22 mouse cellular contexts compared by ENCODE assay signal in genomic region chr12:99629606-99630005, GRCm38 (mm10).
DNase-seq lines count a peak whose midpoint lies in the region; ATAC-seq and TF ChIP-seq lines count a peak whose summit lies in the region.
"Had no signal": no experiment of that assay in that cellular context is flagged by ENCODE, and none has a peak within 500 bp of the region (broad histone marks: within the 10 kb centered on the region; RNA-seq: fewer than 3 reads in every experiment).

No protein-coding gene starts in this region.

- peak; percentile 63 for DNase-seq in heart, adult 11 months
- DNase-seq in heart, adult 18-20 months, result no peak
- DNase-seq in midbrain, postnatal 0 days (ENCODE audit: low spot score), result no peak
- DNase-seq in midbrain, embryonic 14.5 days, result no peak
- DNase-seq in induced T-regulatory cell, adult 2 months (ENCODE audit: low read depth), result peak; percentile 58
- DNase-seq in stomach, postnatal 0 days (ENCODE audit: low spot score), result no peak
- DNase-seq in left cerebral cortex, postnatal 36 days (ENCODE audit: low spot score in 2 of 2), result no peak
- no peak for DNase-seq in adrenal gland, postnatal 4 days (ENCODE audit: low spot score in 2 of 2)
- DNase-seq: adrenal gland, postnatal 25 days; cerebellum, adult 9-10 months; gastrocnemius, adult 2 months; heart, postnatal 10 days; kidney, adult 2 months; lung, postnatal 10 days; thymus, postnatal 14 days had no signal

- H3K4me3 ChIP-seq in midbrain, postnatal 0 days (ENCODE audit: low read depth, low read length), result no peak overlapping the region
- no peak overlapping the region for H3K4me3 ChIP-seq in midbrain, embryonic 14.5 days (replicated peaks; ENCODE audit: low read depth, low read length)
- H3K4me3 ChIP-seq in stomach, postnatal 0 days (ENCODE audit: low read depth, low read length), result no peak overlapping the region
- H3K4me3 ChIP-seq: embryonic facial prominence, embryonic 10.5 days; gastrocnemius, adult 2 months; heart, embryonic 12.5 days; hindbrain, embryonic 10.5 days; limb, embryonic 10.5 days; neural tube, embryonic 15.5 days had no signal

- peak; percentile 12; the same call in 1 of the 2 replicates for TF ChIP-seq CTCF in midbrain, postnatal 0 days (IDR thresholded peaks at IDR 0.05)
- TF ChIP-seq CTCF in stomach, postnatal 0 days (IDR thresholded peaks at IDR 0.05; ENCODE audit: low read depth), result 0 out of 2 replicates have a peak, but pooled peaks have one; percentile 9

- TF ChIP-seq EP300 in stomach, postnatal 0 days (optimal IDR thresholded peaks at IDR 0.05), result no peak

- H3K9me3 ChIP-seq in midbrain, postnatal 0 days (ENCODE audit: low read length), result no peaks in the 10 kb centered on the region
- H3K9me3 ChIP-seq in midbrain, embryonic 14.5 days (ENCODE audit: control insufficient read depth, low read length), result no peaks in the 10 kb centered on the region
- no peaks in the 10 kb centered on the region for H3K9me3 ChIP-seq in stomach, postnatal 0 days (ENCODE audit: control insufficient read depth, low read length)
- H3K9me3 ChIP-seq: embryonic facial prominence, embryonic 10.5 days; heart, embryonic 12.5 days; hindbrain, embryonic 10.5 days; limb, embryonic 10.5 days; neural tube, embryonic 15.5 days had no signal

- intact Hi-C loops in left cerebral cortex, postnatal 36 days (cut with DNase I), result no loop called here

- no peaks in the 10 kb centered on the region for H3K36me3 ChIP-seq in midbrain, postnatal 0 days (ENCODE audit: insufficient read depth, low read length)
- H3K36me3 ChIP-seq in midbrain, embryonic 14.5 days (ENCODE audit: control insufficient read depth, insufficient read depth, low read length), result no peaks in the 10 kb centered on the region
- H3K36me3 ChIP-seq in stomach, postnatal 0 days (ENCODE audit: control insufficient read depth, insufficient read depth, low read length), result no peaks in the 10 kb centered on the region
- H3K36me3 ChIP-seq: embryonic facial prominence, embryonic 10.5 days; heart, embryonic 12.5 days; hindbrain, embryonic 10.5 days; limb, embryonic 10.5 days; neural tube, embryonic 15.5 days had no signal

- H3K27me3 ChIP-seq in midbrain, postnatal 0 days (ENCODE audit: insufficient read depth, low read length), result no peaks in the 10 kb centered on the region
- H3K27me3 ChIP-seq in midbrain, embryonic 14.5 days (ENCODE audit: control insufficient read depth, insufficient read depth, low read length), result no peaks in the 10 kb centered on the region
- H3K27me3 ChIP-seq in stomach, postnatal 0 days (ENCODE audit: control insufficient read depth, insufficient read depth, low read length), result no peaks in the 10 kb centered on the region
- H3K27me3 ChIP-seq: heart, embryonic 12.5 days; neural tube, embryonic 15.5 days had no signal

- no peak for ATAC-seq in midbrain, postnatal 0 days (ENCODE audit: low FRiP score)
- no peak for ATAC-seq in midbrain, embryonic 14.5 days (ENCODE audit: low FRiP score, low TSS enrichment)
- ATAC-seq in stomach, postnatal 0 days (ENCODE audit: low FRiP score, low TSS enrichment), result no peak
- ATAC-seq: midbrain, embryonic 16.5 days had no signal

- H3K4me1 ChIP-seq in midbrain, postnatal 0 days (ENCODE audit: insufficient read depth, low read length), result peaks cover 4% of the 10 kb centered on the region; the same call in 1 of the 2 replicates
- H3K4me1 ChIP-seq in midbrain, embryonic 14.5 days (ENCODE audit: control insufficient read depth, insufficient read depth, low read length), result peaks cover 12% of the 10 kb centered on the region
- 0 out of 2 replicates have a peak, but pooled peaks cover 2% of the 10 kb centered on the region for H3K4me1 ChIP-seq in stomach, postnatal 0 days (replicated peaks; ENCODE audit: control insufficient read depth, insufficient read depth)

- 94% methylated on average over 4 of the region's 4 CpGs for WGBS in midbrain, postnatal 0 days
- WGBS in midbrain, embryonic 14.5 days, result 93% methylated on average over 4 of the region's 4 CpGs
- WGBS in stomach, postnatal 0 days, result 94% methylated on average over 4 of the region's 4 CpGs

- H3K27ac ChIP-seq in midbrain, postnatal 0 days (ENCODE audit: low read depth, low read length), result no peak overlapping the region
- no peak overlapping the region for H3K27ac ChIP-seq in midbrain, embryonic 14.5 days (replicated peaks; ENCODE audit: low read depth, low read length)
- no peak overlapping the region for H3K27ac ChIP-seq in stomach, postnatal 0 days (replicated peaks)
- H3K27ac ChIP-seq: embryonic facial prominence, embryonic 10.5 days; gastrocnemius, adult 2 months; hindbrain, embryonic 10.5 days; kidney, postnatal 0 days; limb, embryonic 10.5 days; neural tube, embryonic 15.5 days had no signal

- no peak overlapping the region for H3K4me2 ChIP-seq in midbrain, postnatal 0 days (ENCODE audit: low read depth, low read length, poor library complexity, severe bottlenecking)
- no peak overlapping the region for H3K4me2 ChIP-seq in midbrain, embryonic 14.5 days (ENCODE audit: low read length)
- no peak overlapping the region for H3K4me2 ChIP-seq in stomach, postnatal 0 days (replicated peaks; ENCODE audit: low read depth)
- H3K4me2 ChIP-seq: heart, embryonic 12.5 days; neural tube, embryonic 15.5 days had no signal

- no peak overlapping the region for H3K9ac ChIP-seq in midbrain, postnatal 0 days (replicated peaks; ENCODE audit: low read length, poor library complexity, severe bottlenecking)
- H3K9ac ChIP-seq in midbrain, embryonic 14.5 days (replicated peaks; ENCODE audit: low read length), result no peak overlapping the region
- no peak overlapping the region for H3K9ac ChIP-seq in stomach, postnatal 0 days (ENCODE audit: low read length)
- H3K9ac ChIP-seq: heart, embryonic 12.5 days; neural tube, embryonic 15.5 days had no signal

Comparison
In these comparisons a context has a peak if more than half of its experiments do, and no peak if none do; other contexts are left out.
1. DNase-seq: peak in heart, adult 11 months (single experiment) and induced T-regulatory cell, adult 2 months (single experiment); none in heart, adult 18-20 months (0 of 2), midbrain, postnatal 0 days (single experiment), midbrain, embryonic 14.5 days (single experiment), stomach, postnatal 0 days (single experiment), left cerebral cortex, postnatal 36 days (0 of 2) and adrenal gland, postnatal 4 days (0 of 2).